Mouse (Mus musculus) yolk sac, embryonic 10.5 days (tissue): ENCODE results near the gene Ncbp3.
A peak's percentile ranks its signal among the peaks of the same experiment; 100 is the strongest.

ENCODE experiments used
- DNase-seq: peaks from one replicate; pipeline ENCODE4 v3.0.0-alpha.2; 2017; ENCODE audit warnings: low spot score

Ncbp3 gene

DNA sequence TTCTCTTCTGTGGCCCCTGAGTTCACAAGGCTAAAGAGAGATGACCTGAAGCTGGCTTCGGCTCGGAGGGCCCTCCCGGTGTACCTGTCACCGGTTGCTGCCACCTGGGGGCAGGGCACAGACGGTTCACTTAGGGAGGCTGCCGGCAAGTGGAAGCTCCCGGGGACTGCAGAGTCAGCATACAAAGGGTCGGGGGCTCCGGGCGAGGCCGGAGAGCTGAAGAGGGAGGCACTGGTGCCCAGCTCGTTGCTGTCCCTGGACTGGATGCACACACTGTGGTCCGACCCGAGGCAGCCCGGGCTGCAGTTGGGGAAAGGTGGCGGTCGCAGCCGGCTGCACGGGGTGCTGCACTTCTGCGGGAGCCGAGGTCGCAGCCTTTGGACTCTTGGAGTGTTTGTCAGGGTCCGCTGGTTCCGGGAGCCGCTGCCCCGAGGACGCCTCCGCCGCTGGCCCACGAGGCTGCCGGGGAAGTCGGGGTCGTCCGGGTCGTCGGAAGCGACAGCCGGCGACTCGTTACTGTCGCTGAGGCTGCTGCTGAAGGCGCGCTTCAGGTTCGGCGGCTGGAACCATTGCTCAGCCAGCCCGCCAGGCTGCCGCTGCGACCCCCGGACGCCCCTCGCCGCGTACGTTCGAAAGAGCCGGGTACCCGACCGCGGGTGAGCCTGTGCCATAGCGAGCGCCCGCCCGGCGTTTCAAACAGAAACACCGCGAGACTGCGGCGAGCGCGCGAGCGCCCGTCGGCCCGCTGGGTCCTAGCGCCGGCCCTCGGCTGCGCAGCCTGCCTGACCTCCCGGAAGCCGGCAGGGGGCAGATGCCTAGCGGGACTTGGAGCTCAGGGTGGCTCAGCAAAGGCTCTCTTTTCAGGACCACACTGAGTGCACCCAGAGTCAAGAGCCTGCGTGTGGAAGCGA, 90.3 kb downstream of the Ncbp3 start, which contains the start of gene Haspin:
Gene Haspin (minus strand): TSS at position 704 of the 911 bp plus-strand sequence.
- peak; percentile 89 for DNase-seq
